Mouse (Mus musculus): ENCODE measurements around the gene Hikeshi.

GRCm38 (mm10) chr7:89912356-89912755 lies 28.6 kb downstream of the Hikeshi start:
- TF ChIP-seq CTCF (IDR thresholded peaks at IDR 0.05; ENCODE audit: extremely low read depth, insufficient read length, insufficient replicate concordance, low read depth, low read length) (no peak), POLR2A (IDR thresholded peaks at IDR 0.05; ENCODE audit: low read depth, low read length) (no peak)
